ENCODE assay signal across 9 mouse cellular contexts in the genomic region with DNA sequence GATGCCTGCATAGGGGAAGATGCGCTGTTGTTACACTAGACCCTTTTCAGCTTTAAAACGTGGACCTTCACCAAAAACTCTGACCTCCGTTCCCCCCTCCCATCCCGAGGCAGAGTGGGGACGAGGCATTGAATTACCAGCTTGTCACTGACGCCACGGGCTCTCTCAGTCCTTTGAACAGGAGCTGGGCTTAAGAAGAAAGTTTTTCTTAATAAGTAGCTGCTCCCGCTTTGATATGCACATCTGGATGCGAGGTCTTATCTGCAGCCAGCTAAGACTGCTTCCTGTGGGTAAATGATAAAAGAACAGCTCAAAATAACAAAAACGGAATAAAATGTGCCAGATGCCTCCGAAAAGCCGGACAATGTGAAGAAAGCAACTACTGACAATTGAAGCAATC.
A peak's percentile ranks its signal among the peaks of the same experiment; 100 is the strongest.
DNase-seq lines count a peak whose midpoint lies in the region; ATAC-seq and TF ChIP-seq lines count a peak whose summit lies in the region.
"Had no signal": no experiment of that assay in that cellular context is flagged by ENCODE, and none has a peak within 500 bp of the region (broad histone marks: within the 10 kb centered on the region; RNA-seq: fewer than 3 reads in every experiment).

No protein-coding gene starts in this region.

- no peaks in the 10 kb centered on the region for H3K36me3 ChIP-seq in heart, embryonic 11.5 days (ENCODE audit: control insufficient read depth, insufficient read depth, low read length)
- no peaks in the 10 kb centered on the region for H3K36me3 ChIP-seq in hindbrain, embryonic 13.5 days
- H3K36me3 ChIP-seq in midbrain, embryonic 14.5 days (ENCODE audit: control insufficient read depth, insufficient read depth, low read length) = no peaks in the 10 kb centered on the region
- no peaks in the 10 kb centered on the region for H3K36me3 ChIP-seq in kidney, adult 2 months (ENCODE audit: control insufficient read depth, insufficient read depth, low read length)

- DNase-seq in heart, adult 18-20 months = no peak
- peak; percentile 43 for DNase-seq in ZHBTc4 (ENCODE audit: low read depth, low spot score)
- peak; percentile 66 for DNase-seq in midbrain, embryonic 14.5 days
- no peak for DNase-seq in c-Kit-positive CD71-positive TER-119-positive erythroid progenitor cells, embryonic 14.5 days (ENCODE audit: low spot score)
- DNase-seq in kidney, adult 2 months = no peak
- no peak for DNase-seq in gastrocnemius, adult 18-20 months (ENCODE audit: low spot score)
- DNase-seq: heart, postnatal 4 days had no signal

- H3K4me2 ChIP-seq in heart, embryonic 11.5 days = peak overlapping the region; percentile 47
- H3K4me2 ChIP-seq in hindbrain, embryonic 13.5 days = peak overlapping the region; percentile 6; the same call in 1 of the 2 replicates
- H3K4me2 ChIP-seq in midbrain, embryonic 14.5 days (ENCODE audit: low read length) = peak overlapping the region; percentile 51

- 0 out of 2 replicates have a peak overlapping the region, but pooled peaks have one; percentile 28 for H3K9ac ChIP-seq in heart, embryonic 11.5 days (ENCODE audit: low read depth, low read length)
- H3K9ac ChIP-seq in hindbrain, embryonic 13.5 days = 0 out of 2 replicates have a peak overlapping the region, but pooled peaks have one; percentile 19
- H3K9ac ChIP-seq in midbrain, embryonic 14.5 days (replicated peaks; ENCODE audit: low read length) = 0 out of 2 replicates have a peak overlapping the region, but pooled peaks have one; percentile 2

- TF ChIP-seq CTCF in kidney, adult 2 months (conservative IDR thresholded peaks at IDR 0.05; ENCODE audit: insufficient read depth, insufficient read length, low read depth, low read length) = no peak

- WGBS in heart, embryonic 11.5 days (ENCODE audit: insufficient replicate concordance) = 4% methylated on average over 12 of the region's 12 CpGs
- WGBS in hindbrain, embryonic 13.5 days = 4% methylated on average over 12 of the region's 12 CpGs
- 2% methylated on average over 12 of the region's 12 CpGs for WGBS in midbrain, embryonic 14.5 days
- 23% methylated on average over 12 of the region's 12 CpGs for WGBS in kidney, adult 2 months

- no peak for TF ChIP-seq POLR2A in kidney, adult 2 months (IDR thresholded peaks at IDR 0.05; ENCODE audit: low read depth, low read length)

- no peaks in the 10 kb centered on the region for H3K9me3 ChIP-seq in heart, embryonic 11.5 days (replicated peaks; ENCODE audit: control insufficient read depth, low read length)
- no peaks in the 10 kb centered on the region for H3K9me3 ChIP-seq in hindbrain, embryonic 13.5 days
- no peaks in the 10 kb centered on the region for H3K9me3 ChIP-seq in midbrain, embryonic 14.5 days (ENCODE audit: control insufficient read depth, low read length)

- ATAC-seq in heart, embryonic 11.5 days (replicated peaks; ENCODE audit: insufficient number of reproducible peaks, low FRiP score, low TSS enrichment) = no peak
- ATAC-seq in hindbrain, embryonic 13.5 days (ENCODE audit: low FRiP score) = no peak
- ATAC-seq in midbrain, embryonic 14.5 days (ENCODE audit: low FRiP score, low TSS enrichment) = peak; percentile 25; the same call in 1 of the 2 replicates

- no peak overlapping the region for H3K27ac ChIP-seq in heart, embryonic 11.5 days (ENCODE audit: low read depth, low read length)
- H3K27ac ChIP-seq in hindbrain, embryonic 13.5 days = no peak overlapping the region
- peak overlapping the region; percentile 62 for H3K27ac ChIP-seq in midbrain, embryonic 14.5 days (replicated peaks; ENCODE audit: low read depth, low read length)
- no peak overlapping the region for H3K27ac ChIP-seq in kidney, adult 2 months (ENCODE audit: insufficient read depth, low read depth, low read length)

- H3K27me3 ChIP-seq in heart, embryonic 11.5 days (ENCODE audit: control insufficient read depth, insufficient read depth, low read length) = peaks cover 34% of the 10 kb centered on the region
- peaks cover 35% of the 10 kb centered on the region for H3K27me3 ChIP-seq in hindbrain, embryonic 13.5 days
- H3K27me3 ChIP-seq in midbrain, embryonic 14.5 days (ENCODE audit: control insufficient read depth, insufficient read depth, low read length) = no peaks in the 10 kb centered on the region
- H3K27me3 ChIP-seq in kidney, adult 2 months (replicated peaks; ENCODE audit: control insufficient read depth, insufficient read depth, low read length) = peaks cover 8% of the 10 kb centered on the region

- H3K4me3 ChIP-seq in heart, embryonic 11.5 days (ENCODE audit: low read depth, low read length) = no peak overlapping the region
- H3K4me3 ChIP-seq in hindbrain, embryonic 13.5 days = no peak overlapping the region
- no peak overlapping the region for H3K4me3 ChIP-seq in midbrain, embryonic 14.5 days (replicated peaks; ENCODE audit: low read depth, low read length)
- no peak overlapping the region for H3K4me3 ChIP-seq in kidney, adult 2 months (ENCODE audit: insufficient read depth, low read depth, low read length)

- H3K4me1 ChIP-seq in heart, embryonic 11.5 days (ENCODE audit: control insufficient read depth, insufficient read depth, low read length) = peaks cover 17% of the 10 kb centered on the region
- peaks cover 37% of the 10 kb centered on the region for H3K4me1 ChIP-seq in hindbrain, embryonic 13.5 days (replicated peaks)
- peaks cover 27% of the 10 kb centered on the region for H3K4me1 ChIP-seq in midbrain, embryonic 14.5 days (ENCODE audit: control insufficient read depth, insufficient read depth, low read length)
- H3K4me1 ChIP-seq in kidney, adult 2 months (ENCODE audit: control insufficient read depth, insufficient read depth, low read length) = no peaks in the 10 kb centered on the region

Comparison
In these comparisons a context has a peak if more than half of its experiments do, and no peak if none do; other contexts are left out.
1. DNase-seq: peak in ZHBTc4 (single experiment) and midbrain, embryonic 14.5 days (single experiment); none in heart, adult 18-20 months (0 of 2), c-Kit-positive CD71-positive TER-119-positive erythroid progenitor cells, embryonic 14.5 days (single experiment), kidney, adult 2 months (single experiment) and gastrocnemius, adult 18-20 months (single experiment).
2. Peak in every context shown above with its lines, with median percentiles within 50 percentile points of each other: H3K4me2 ChIP-seq and H3K9ac ChIP-seq.